Mouse (Mus musculus) gastrocnemius, postnatal 36 days (tissue): Measurements from ENCODE around the gene Islr. TPM values are rescaled to one million over a fixed set of nuclear protein-coding genes. Genes with fewer than 3 reads are reported as not detected.

Source experiments
- DNase-seq, 2 experiments: peaks; one replicate each; pipeline ENCODE4 v3.0.0; 2022
- intact Hi-C: fragments of 180-260 bp; cut with DNase I; formaldehyde crosslinking; loops from one replicate; pipeline ENCODE4 v1.15.1; 2025
- total RNA-seq, 2 experiments: library from RNA; stranded (reverse); gene quantifications; 2 replicates each; pipeline ENCODE4 v1.2.3; 2021

The Islr gene
- total RNA-seq, 2 experiments from 2014 or later: 20.5 to 24.0 TPM

DNA sequence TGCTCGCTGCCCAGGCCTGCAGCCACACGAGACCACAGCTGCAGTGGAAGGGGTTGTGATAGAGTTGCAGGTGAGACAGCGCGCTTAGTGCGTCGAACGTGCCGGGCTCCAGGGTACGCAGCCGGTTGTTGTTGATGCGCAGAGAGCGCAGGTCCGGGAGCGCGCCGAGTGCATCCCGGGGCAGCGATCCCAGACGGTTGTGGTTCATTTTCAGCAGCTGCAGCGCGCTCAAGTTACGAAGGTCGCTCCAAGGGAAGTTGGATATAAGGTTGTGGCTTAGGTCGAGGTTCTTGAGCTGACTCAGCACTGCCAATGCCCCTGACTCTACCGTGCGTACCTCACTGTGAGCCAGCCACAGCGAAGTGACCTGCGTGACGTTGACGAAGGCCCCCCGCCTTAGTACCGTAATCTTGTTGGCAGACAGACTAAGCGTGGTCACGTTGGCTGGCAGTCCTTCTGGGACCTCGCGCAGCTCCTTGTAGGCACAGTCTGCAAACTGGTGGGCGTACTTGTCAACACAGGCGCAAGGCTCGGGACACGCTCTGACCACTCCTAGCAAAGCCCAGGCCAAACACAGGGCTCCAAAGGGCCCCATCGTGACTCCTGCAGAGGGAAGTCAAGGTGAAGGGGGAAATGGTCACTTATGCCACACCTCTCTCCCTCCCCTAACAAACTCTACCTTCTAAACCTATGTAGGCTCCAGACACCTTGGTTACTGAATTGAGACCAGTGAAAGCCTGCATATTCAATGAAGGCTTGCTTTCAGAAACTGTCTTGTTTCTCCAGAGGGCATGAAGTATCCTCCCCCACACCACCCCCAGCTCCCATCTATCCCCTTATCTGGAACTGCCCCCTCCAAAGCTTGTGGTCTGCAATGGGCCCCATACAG is 4.5 kb downstream of the Islr start:
- intact Hi-C loops: no loop called here
- DNase-seq: no peak

DNA sequence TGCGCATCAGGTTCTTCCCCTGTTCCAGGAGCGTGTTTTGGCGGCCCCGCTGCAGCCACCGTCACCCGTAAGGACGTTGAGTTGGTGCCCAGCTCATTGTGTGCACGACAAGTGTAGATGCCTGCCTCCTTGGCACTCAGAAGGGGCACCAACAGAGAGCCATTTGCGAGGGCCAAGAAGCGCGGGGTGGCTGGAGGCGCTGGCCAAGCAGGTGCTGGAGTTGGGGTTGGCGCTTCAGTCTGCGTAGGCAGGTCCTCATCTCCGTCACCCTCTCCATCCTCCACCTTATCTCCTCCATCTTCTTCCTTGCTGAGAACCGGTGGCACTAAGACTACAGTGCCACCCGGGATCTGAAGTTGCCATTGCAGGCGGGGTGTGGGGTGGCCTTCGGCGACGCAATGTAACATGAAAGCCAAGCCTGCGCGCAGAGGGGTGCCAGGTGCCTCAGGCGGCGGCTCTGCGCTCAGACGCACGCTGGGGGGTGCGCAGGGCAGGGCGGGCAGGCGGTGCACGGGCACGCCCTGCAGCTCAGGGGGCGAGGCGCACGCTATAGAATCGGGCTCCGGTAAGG is 5.2 kb downstream of the Islr start:
- DNase-seq: no peak
- intact Hi-C loops: no loop called here

DNA sequence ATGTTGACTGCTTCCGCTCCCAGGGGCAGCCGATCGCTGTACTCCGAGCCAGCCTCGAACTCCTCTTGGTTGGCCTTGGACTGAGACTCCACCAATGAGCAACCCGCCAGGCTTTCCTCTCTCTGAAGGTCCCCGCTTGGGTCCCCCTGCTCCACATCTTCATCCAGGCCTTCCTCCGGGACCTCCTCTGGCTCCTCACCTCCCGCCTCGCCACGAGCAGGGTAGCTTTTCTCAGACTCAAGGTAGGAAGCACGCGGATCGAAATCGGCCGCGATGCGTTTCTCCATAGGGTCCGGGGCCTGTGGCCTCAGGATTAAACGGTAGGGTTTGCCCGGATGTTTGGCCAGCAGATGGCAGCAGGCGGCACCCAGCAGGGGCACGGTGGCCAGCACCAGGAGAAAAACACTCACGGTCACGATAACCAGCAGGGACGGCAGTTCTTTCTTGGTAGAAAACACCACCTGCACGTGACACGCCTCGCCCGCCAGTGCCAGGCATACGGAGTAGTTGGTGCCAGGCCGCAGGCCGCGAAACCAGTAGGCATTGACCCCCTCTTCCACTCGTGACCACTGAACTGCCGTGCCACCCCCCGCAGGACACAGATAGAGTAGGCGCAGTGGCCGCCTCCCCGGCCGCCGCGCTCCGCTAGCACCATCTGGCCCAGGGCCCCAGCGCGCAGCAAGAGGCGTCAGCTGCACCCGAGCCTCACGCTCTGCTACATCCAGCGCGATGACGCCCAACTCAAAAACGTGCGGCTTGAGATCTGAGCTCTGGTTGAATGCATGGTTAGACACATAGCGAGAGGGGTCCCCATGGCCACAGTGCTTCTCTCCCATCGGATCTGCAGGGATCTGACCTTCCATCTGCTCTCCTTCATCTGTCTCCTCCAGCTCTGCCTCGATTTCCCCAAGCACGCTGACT is 6.1 kb downstream of the Islr start:
- intact Hi-C loops: no loop called here
- no peak for DNase-seq

GRCm38 (mm10) chr9:58196610-58197567 is 7.2 kb downstream of the Islr start:
- intact Hi-C loops: no loop called here
- DNase-seq: no peak

- DNase-seq: no peak
- intact Hi-C loops: no loop called here
These were observed 8.0 kb downstream of the Islr start for GRCm38 (mm10) chr9:58196141-58196540.

DNA sequence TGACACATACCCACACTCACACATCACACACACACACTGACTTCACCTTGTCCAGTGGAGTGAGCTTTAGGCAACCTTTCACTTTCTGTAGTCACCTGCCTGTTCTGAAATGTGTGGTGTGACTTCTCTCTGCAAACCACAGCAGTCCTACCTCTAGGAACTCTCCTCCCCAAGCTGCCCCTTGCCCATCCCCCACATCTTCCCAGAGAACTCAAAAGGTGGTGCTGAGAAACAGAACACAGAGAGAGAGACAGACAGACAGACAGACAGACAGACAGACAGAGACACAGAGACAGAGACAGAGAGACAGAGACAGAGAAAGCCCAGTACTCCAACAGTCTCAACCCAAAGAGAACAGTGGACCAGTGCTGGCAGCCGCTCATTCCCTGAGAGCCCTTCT is 8.4 kb downstream of the Islr start:
- intact Hi-C loops: no loop called here

DNA sequence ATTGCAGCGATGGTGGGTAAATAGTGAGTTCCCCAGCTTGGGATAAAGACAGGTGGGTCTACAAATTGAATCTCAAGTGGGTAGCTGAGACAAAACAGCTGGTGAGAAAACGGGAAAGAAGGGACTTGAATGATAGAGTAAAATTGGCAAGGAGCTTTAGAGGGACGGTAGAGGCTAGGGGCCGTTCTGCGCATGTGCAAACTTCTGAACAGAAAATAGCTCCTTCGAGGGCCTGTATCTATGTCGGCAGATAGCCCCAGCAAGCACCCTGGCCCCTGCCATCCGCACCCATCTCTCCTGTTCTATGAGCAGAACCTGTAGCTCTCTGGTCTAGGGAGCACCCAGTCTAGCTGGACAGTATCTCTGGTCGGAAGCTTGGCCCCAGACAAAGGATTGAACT is 9.9 kb downstream of the Islr start:
- no peak for DNase-seq
- intact Hi-C loops: no loop called here

More for the DNA sequence above, 8.4 kb downstream of the Islr start:
- no peak for DNase-seq

- DNase-seq: no peak
- intact Hi-C loops: no loop called here
These were observed 19.6 kb downstream of the Islr start for GRCm38 (mm10) chr9:58184456-58184855.

GRCm38 (mm10) chr9:58179390-58179789 is 24.7 kb downstream of the Islr start:
- intact Hi-C loops: no loop called here
- no peak for DNase-seq

DNA sequence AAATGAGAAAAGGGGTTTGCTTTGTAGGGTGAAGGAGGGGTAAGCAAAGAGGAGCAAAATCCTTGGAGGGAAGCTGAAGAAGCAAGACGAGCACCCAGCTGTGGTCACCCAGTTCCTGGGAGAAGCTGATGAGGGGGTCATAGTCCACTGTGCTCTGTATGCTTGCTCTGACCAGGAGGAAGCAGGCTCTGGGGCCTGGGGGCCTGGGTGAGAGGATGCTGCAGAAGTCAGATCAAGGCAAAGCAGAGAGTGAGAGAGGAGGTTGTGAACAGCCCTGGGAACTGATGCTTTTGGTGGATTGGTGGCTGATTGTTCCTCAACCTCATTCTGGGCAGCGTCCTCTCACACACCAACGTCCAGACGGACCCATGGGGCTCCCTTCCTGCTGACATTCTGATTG is 26.9 kb downstream of the Islr start:
- intact Hi-C loops: no loop called here
- DNase-seq: no peak

DNA sequence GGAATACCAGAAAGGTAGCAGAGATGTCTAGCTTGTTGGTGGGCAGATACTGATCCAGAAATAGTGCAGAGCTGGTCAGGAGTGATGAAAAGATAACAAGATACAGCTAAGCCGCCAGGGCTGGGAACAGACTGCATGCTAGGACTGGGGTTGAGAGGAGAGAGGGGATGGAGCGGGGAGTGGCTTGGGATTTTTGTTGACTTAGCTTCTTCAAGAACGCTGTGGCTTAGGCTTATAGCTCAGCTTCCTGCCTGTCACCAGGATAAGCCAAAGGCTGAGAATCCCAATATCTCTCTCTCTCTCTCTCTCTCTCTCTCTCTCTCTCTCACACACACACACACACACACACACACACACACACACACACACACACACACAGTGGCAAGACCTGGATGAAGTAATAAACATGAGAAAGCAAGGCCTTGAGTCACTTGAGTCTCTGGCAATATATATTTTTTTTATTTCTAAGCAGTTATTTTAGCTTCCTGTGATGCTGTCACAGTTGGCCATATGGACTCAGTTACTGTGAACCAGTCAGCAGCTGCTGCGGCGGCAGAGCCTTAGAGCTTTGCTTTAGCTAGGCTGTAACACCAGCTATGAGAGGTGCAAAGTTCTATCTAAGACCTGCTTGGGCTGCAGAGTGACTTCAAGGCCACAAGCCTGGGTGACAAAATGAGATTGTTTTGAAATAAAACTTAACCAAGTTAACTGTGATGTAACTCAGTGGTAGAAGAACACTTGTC is 28.2 kb downstream of the Islr start:
- intact Hi-C loops: no loop called here
- DNase-seq: no peak

GRCm38 (mm10) chr9:58174818-58175251 is 29.3 kb downstream of the Islr start:
- no peak for DNase-seq
- intact Hi-C loops: no loop called here

DNA sequence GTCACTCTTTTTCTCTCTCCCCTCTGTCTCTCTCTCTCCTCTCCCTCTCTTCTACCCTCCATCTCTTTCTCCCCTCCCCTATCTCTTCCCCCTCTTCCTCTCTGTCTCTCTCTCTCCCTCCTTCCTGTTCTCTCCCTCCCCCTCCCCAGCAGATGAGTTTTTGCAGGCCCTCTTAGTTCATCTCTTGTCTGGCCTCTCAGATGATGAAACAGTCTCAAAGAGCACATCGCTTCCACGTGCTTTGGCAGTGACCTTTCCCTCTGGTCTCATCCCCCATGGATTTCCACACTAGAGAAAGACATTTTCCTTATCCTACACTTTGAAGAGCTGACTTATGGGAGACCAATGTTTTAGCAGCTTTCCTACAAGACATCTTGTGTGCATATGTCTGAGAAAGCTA is 31.2 kb downstream of the Islr start:
- intact Hi-C loops: no loop called here
- DNase-seq: no peak

- intact Hi-C loops: no loop called here
- DNase-seq: no peak
These were observed 34.7 kb downstream of the Islr start for GRCm38 (mm10) chr9:58169426-58169825.

GRCm38 (mm10) chr9:58168880-58169279 is 35.2 kb downstream of the Islr start:
- intact Hi-C loops: no loop called here
- DNase-seq: no peak

- intact Hi-C loops: no loop called here
- DNase-seq: no peak
These were observed 38.3 kb downstream of the Islr start for GRCm38 (mm10) chr9:58165779-58166178.

DNA sequence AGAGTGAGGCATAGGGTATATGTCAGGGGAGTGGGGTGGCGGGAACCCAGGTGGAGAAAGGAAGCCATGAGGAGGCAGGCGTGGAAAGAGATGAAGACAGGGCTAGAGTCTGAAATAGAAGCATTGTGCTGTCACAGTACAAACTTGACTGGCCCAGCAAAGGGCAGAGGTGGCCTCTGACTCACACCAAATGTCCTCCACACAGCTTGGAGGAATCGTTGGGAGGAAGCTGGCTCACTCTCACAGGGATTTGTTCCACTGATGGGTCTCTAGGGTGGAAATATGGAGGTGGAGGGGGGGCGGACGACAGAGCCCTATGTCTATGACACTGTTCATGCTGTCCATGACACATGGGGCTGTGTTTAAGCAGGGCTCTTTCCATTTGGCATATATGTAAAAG is 41.0 kb downstream of the Islr start:
- no peak for DNase-seq
- intact Hi-C loops: no loop called here

DNA sequence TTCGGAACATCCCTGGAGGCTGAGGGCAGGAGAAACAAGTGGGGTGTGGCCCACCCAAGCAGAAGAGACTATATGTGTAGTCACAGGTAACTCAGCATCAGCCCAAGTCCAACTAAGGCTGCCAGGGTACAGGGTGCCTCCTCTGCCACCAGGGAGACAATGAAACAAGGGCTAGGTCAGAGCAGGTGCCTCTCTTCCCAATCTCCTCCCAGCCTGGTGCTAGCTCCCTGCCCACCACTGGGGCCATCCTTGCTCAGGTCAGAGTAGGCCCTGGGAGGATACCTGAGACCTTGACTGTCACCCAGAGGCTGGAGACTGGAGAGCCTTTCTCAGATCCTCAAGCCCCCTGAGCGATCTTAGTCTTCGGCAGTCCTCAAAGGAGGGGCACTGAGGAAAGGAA is 41.9 kb downstream of the Islr start:
- DNase-seq: no peak
- intact Hi-C loops: no loop called here

GRCm38 (mm10) chr9:58160315-58160714 is 43.8 kb downstream of the Islr start:
- intact Hi-C loops: no loop called here
- no peak for DNase-seq
